Mouse (Mus musculus) hindbrain, embryonic 11.5 days (tissue): Measurements from ENCODE around the gene Heatr5a. TPM values are rescaled to one million over a fixed set of nuclear protein-coding genes. Genes with fewer than 3 reads are reported as not detected.

ENCODE experiments used
- ATAC-seq: fragments of 200-750 bp; cut with Nextera tagmentation; 2 replicates; pipeline ENCODE4 v1.8.0; 2017; ENCODE audit warnings: mild to moderate bottlenecking, moderate TSS enrichment, moderate library complexity; ENCODE audit not compliant: low FRiP score
- DNase-seq: peaks from one replicate; pipeline ENCODE4 v3.0.0-alpha.2; 2015; ENCODE audit warnings: low spot score
- H3K27ac ChIP-seq: fragments of 300-500 bp; sonication (generic); 2 replicates; pipeline ENCODE4 v1.5.1; 2014; ENCODE audit warnings: mild to moderate bottlenecking, low read depth, low read length
- H3K27me3 ChIP-seq: fragments of 300-500 bp; sonication (generic); 2 replicates; pipeline ENCODE4 v1.6.1; 2014; ENCODE audit warnings: mild to moderate bottlenecking, low read length, moderate library complexity, mixed read lengths; ENCODE audit not compliant: control insufficient read depth, insufficient read depth
- H3K36me3 ChIP-seq: fragments of 300-500 bp; sonication (generic); 2 replicates; pipeline ENCODE4 v1.6.1; 2014; ENCODE audit warnings: mild to moderate bottlenecking, low read length, moderate library complexity, mixed read lengths; ENCODE audit not compliant: control insufficient read depth, insufficient read depth
- H3K4me1 ChIP-seq: fragments of 300-500 bp; sonication (generic); replicated peaks from 2 replicates; pipeline ENCODE4 v1.6.1; 2014; ENCODE audit warnings: low read length, mixed read lengths; ENCODE audit not compliant: control insufficient read depth, insufficient read depth
- H3K4me2 ChIP-seq: fragments of 300-500 bp; sonication (generic); replicated peaks from 2 replicates; pipeline ENCODE4 v1.6.1; 2014; ENCODE audit warnings: mild to moderate bottlenecking, low read depth, low read length
- H3K4me3 ChIP-seq: fragments of 300-500 bp; sonication (generic); 2 replicates; pipeline ENCODE4 v1.5.1; 2014; ENCODE audit warnings: low read depth, low read length
- H3K9ac ChIP-seq: fragments of 300-500 bp; sonication (generic); 2 replicates; pipeline ENCODE4 v1.6.1; 2014; ENCODE audit warnings: low read depth, low read length
- H3K9me3 ChIP-seq: fragments of 300-500 bp; sonication (generic); 2 replicates; pipeline ENCODE4 v1.6.1; 2016; ENCODE audit warnings: low read length; ENCODE audit not compliant: control insufficient read depth
- WGBS: fragments of 180-500 bp; shearing (Covaris S2); extraction: QIAGEN DNeasy Blood & Tissue Kit; methylation state at CpG from one replicate; pipeline ENCODE4 v1.1.7; 2014; 5-methylcytosine and 5-hydroxymethylcytosine counted together
- polyA plus RNA-seq: library from polyadenylated mRNA; unstranded; fragments of >200 nt; fragmentation: Nextera tagmentation; extraction: Ambion mirVana; gene quantifications from 2 replicates; pipeline ENCODE4 v1.2.1, GENCODE M21; 2014

Gene Heatr5a
- polyA plus RNA-seq, 1 experiment from 2014 or later, result 8.8 TPM

DNA sequence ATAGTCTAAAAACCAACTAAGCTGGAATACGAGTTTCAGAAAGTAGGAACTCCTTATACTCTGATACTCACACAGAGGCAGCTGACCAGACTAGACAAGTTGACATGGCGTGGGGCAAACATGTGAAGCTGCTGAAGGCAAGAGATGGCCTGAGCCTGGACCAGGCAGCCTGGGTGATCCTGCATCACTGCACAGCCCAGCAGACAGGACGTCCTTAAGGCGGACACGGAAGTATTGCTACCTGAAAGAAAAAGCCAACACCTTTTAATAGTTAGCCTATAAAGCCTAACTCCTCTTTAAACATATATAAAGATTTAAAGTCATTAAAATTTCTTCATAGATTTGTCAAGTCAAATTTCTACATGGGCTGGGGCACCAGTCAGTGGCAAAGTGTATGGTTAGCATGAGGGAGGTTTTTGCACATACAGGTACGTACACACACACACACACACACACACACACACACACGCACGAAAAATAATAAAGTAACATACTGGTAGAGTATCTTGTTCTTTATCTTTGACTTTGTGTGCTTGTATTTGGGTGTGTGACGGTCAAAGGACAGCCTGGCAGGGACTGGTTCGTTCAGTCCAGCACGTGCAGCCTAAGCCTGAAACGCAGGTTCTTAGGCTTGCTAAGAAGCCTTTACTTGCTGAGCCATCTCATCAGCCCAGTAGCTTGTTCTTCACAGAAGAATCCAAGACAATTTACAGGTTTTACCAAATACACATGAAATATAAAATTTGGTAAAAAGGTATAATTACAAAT lies 56.0 kb downstream of the Heatr5a start:
- DNase-seq (no peak), ATAC-seq (no peak)
- Histone ChIP-seq H3K36me3 (no peaks in the 10 kb centered on the region), H3K9ac (no peak overlapping the region), H3K4me1 (no peaks in the 10 kb centered on the region), H3K9me3 (no peaks in the 10 kb centered on the region), H3K27ac (no peak overlapping the region), H3K4me2 (no peak overlapping the region), H3K27me3 (no peaks in the 10 kb centered on the region), H3K4me3 (no peak overlapping the region)
- WGBS, result 94% methylated on average over 12 of the region's 12 CpGs

- Histone ChIP-seq H3K4me2 (no peak overlapping the region), H3K27ac (no peak overlapping the region), H3K4me1 (no peaks in the 10 kb centered on the region), H3K9ac (no peak overlapping the region), H3K4me3 (no peak overlapping the region), H3K36me3 (no peaks in the 10 kb centered on the region), H3K27me3 (no peaks in the 10 kb centered on the region), H3K9me3 (no peaks in the 10 kb centered on the region)
- 95% methylated on average over 5 of the region's 5 CpGs for WGBS
- DNase-seq (no peak), ATAC-seq (no peak)
Observed at GRCm38 (mm10) chr12:51909202-51909601, 61.9 kb downstream of the Heatr5a start.

DNA sequence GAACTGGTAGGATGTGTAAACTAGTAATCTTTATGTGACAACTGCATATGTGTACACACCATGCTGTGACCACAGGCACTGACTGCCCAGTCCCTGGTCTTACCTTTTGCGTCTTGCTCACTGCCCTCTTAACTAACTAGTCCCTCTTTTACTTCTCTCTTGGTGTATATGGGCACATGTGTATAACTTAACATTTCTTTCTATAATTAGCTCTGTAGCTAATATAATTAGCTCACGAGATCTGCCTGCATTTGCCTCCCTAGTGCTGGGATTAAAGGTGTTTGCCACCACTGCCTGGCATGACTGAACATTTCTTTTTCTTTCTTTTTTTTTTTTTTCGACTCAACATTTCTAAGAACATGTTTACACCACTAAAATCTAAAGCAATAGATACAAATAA lies 63.6 kb downstream of the Heatr5a start:
- no peaks in the 10 kb centered on the region for H3K9me3 ChIP-seq
- no peak overlapping the region for H3K4me2 ChIP-seq
- no peaks in the 10 kb centered on the region for H3K36me3 ChIP-seq
- H3K4me3 ChIP-seq, result no peak overlapping the region
- H3K27ac ChIP-seq, result no peak overlapping the region
- H3K27me3 ChIP-seq, result no peaks in the 10 kb centered on the region
- H3K4me1 ChIP-seq, result no peaks in the 10 kb centered on the region
- DNase-seq (no peak), ATAC-seq (no peak)
- no peak overlapping the region for H3K9ac ChIP-seq
- WGBS, result 92% methylated on average over 3 of the region's 3 CpGs

- 89% methylated on average over 7 of the region's 7 CpGs for WGBS
- Histone ChIP-seq H3K4me1 (no peaks in the 10 kb centered on the region), H3K4me2 (no peak overlapping the region), H3K27me3 (no peaks in the 10 kb centered on the region), H3K4me3 (no peak overlapping the region), H3K9ac (no peak overlapping the region), H3K36me3 (no peaks in the 10 kb centered on the region), H3K27ac (no peak overlapping the region), H3K9me3 (no peaks in the 10 kb centered on the region)
- DNase-seq (no peak), ATAC-seq (no peak)
Observed at GRCm38 (mm10) chr12:51900551-51900950, 70.6 kb downstream of the Heatr5a start.

DNA sequence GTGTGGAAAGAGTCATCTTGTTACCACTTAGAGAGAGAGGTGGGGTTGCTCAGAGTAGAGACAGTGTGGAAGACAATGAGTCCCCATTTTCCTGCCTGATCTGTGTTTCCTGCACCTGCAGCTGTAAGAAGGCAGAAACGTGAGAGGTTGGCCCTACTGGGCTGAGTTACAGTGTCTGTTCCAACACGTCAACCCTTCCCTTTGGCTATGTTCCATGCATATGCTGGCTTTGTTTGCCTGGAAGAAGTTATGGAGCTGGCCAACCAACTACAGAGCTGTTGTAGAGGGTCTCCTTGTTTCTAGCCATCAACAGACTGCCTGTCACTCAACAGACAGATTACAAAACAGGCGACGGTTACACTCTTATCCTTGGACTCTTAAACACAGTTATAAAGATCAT lies 74.2 kb downstream of the Heatr5a start:
- Histone ChIP-seq H3K4me1 (no peaks in the 10 kb centered on the region), H3K9ac (no peak overlapping the region), H3K9me3 (no peaks in the 10 kb centered on the region), H3K27me3 (no peaks in the 10 kb centered on the region), H3K36me3 (no peaks in the 10 kb centered on the region), H3K4me2 (no peak overlapping the region), H3K27ac (no peak overlapping the region), H3K4me3 (no peak overlapping the region)
- WGBS, result 95% methylated on average over 4 of the region's 4 CpGs
- ATAC-seq (no peak), DNase-seq (no peak)

DNA sequence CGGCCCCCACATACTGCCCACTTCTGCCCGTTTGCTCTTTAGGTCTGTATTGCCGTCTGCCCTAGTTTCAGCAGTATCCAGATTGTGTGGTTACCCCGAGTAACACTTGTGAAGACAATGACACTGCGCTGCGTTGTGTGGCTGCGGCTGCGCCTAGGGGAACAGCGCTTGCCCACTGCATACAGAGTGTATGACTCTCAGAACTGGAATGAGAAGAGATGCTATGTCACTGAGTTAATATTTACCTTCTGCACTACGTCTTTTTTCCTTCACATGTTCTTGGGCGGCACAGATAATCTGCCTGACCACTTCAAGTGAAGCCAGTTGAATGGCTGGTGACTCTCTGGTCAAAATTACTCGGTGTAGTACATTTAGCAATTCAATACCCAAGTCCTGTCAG lies 82.5 kb downstream of the Heatr5a start:
- Histone ChIP-seq H3K36me3 (no peaks in the 10 kb centered on the region), H3K4me3 (no peak overlapping the region), H3K27me3 (no peaks in the 10 kb centered on the region), H3K9ac (no peak overlapping the region), H3K9me3 (no peaks in the 10 kb centered on the region), H3K4me2 (no peak overlapping the region), H3K4me1 (no peaks in the 10 kb centered on the region), H3K27ac (no peak overlapping the region)
- WGBS, result 94% methylated on average over 12 of the region's 12 CpGs
- ATAC-seq (no peak), DNase-seq (no peak)

GRCm38 (mm10) chr12:51887301-51888290 lies 83.5 kb downstream of the Heatr5a start:
- Histone ChIP-seq H3K4me2 (no peak overlapping the region), H3K4me1 (no peaks in the 10 kb centered on the region), H3K9ac (no peak overlapping the region), H3K4me3 (no peak overlapping the region), H3K36me3 (no peaks in the 10 kb centered on the region), H3K27me3 (no peaks in the 10 kb centered on the region), H3K9me3 (no peaks in the 10 kb centered on the region), H3K27ac (no peak overlapping the region)
- no peak for ATAC-seq
- no peak for DNase-seq
- 92% methylated on average over 11 of the region's 11 CpGs for WGBS

- H3K4me1 ChIP-seq, result no peaks in the 10 kb centered on the region
- no peaks in the 10 kb centered on the region for H3K9me3 ChIP-seq
- DNase-seq (no peak), ATAC-seq (no peak)
- H3K4me2 ChIP-seq, result no peak overlapping the region
- no peak overlapping the region for H3K27ac ChIP-seq
- no peaks in the 10 kb centered on the region for H3K36me3 ChIP-seq
- H3K4me3 ChIP-seq, result no peak overlapping the region
- H3K9ac ChIP-seq, result no peak overlapping the region
- WGBS, result 92% methylated on average over 6 of the region's 6 CpGs
- no peaks in the 10 kb centered on the region for H3K27me3 ChIP-seq
Observed at GRCm38 (mm10) chr12:51886369-51886768, 84.8 kb downstream of the Heatr5a start.
